Mouse (Mus musculus) liver, embryonic 14.5 days (tissue): ENCODE data around the gene Gap43. TPM values are rescaled to one million over a fixed set of nuclear protein-coding genes. Genes with fewer than 3 reads are reported as not detected.

Experiments
- ATAC-seq: fragments of 200-750 bp; cut with Nextera tagmentation; 2 replicates; pipeline ENCODE4 v1.8.0; 2017; ENCODE audit warnings: moderate number of reproducible peaks, mild to moderate bottlenecking, moderate library complexity; ENCODE audit not compliant: insufficient read depth
- DNase-seq, 3 experiments: peaks; one replicate each; pipeline ENCODE4 v3.0.0-alpha.2; 2012 to 2013; ENCODE audit warnings: low read depth in 3 of 3, low spot score in 3 of 3
- H3K27ac ChIP-seq: fragments of 300-500 bp; sonication (generic); 2 replicates; pipeline ENCODE4 v1.5.1; 2014; ENCODE audit warnings: moderate library complexity, mild to moderate bottlenecking, control low read depth, inconsistent platforms
- H3K27me3 ChIP-seq: fragments of 300-500 bp; sonication (generic); 2 replicates; pipeline ENCODE4 v1.6.1; 2014; ENCODE audit warnings: mild to moderate bottlenecking, low read length, moderate library complexity; ENCODE audit not compliant: control insufficient read depth, insufficient read depth
- H3K36me3 ChIP-seq: fragments of 300-500 bp; sonication (generic); replicated peaks from 2 replicates; pipeline ENCODE4 v1.6.1; 2014; ENCODE audit warnings: low read depth; ENCODE audit not compliant: control insufficient read depth, insufficient read depth
- H3K4me1 ChIP-seq, 2 experiments: fragments of 200-500 bp in 1 of 2; fragments of 300-500 bp in 1 of 2; sonication (generic) in 1 of 2; replicated peaks; 2 replicates each; pipeline ENCODE4 v1.6.1; 2012 to 2014; ENCODE audit warnings: antibody characterized with exemption in 1 of 2, inconsistent platforms in 1 of 2, low read length in 1 of 2; ENCODE audit not compliant: control insufficient read depth in 2 of 2, insufficient read depth in 2 of 2
- H3K4me2 ChIP-seq: fragments of 300-500 bp; sonication (generic); 2 replicates; pipeline ENCODE4 v1.6.1; 2014; ENCODE audit warnings: low read depth, mild to moderate bottlenecking, control low read depth, moderate library complexity
- H3K4me3 ChIP-seq, 2 experiments: fragments of 200-500 bp in 1 of 2; fragments of 300-500 bp in 1 of 2; sonication (generic) in 1 of 2; 2 replicates each; pipeline ENCODE4 v1.5.1; 2012 to 2014; ENCODE audit warnings: low read depth in 2 of 2, low read length in 2 of 2, mild to moderate bottlenecking in 2 of 2, control low read depth in 1 of 2, inconsistent platforms in 1 of 2, moderate library complexity in 1 of 2; ENCODE audit not compliant: insufficient read depth in 1 of 2
- H3K9ac ChIP-seq: fragments of 300-500 bp; sonication (generic); replicated peaks from 2 replicates; pipeline ENCODE4 v1.6.1; 2014; ENCODE audit warnings: mild to moderate bottlenecking, control low read depth, moderate library complexity
- H3K9me3 ChIP-seq: fragments of 300-500 bp; sonication (generic); 2 replicates; pipeline ENCODE4 v1.6.1; 2016; ENCODE audit warnings: low read length, mixed read lengths; ENCODE audit not compliant: control insufficient read depth
- CTCF ChIP-seq: IDR thresholded peaks from 2 replicates; pipeline ENCODE4 v1.5.1; 2016; ENCODE audit warnings: antibody characterized with exemption, low read depth, control low read depth
- EP300 ChIP-seq: IDR thresholded peaks from 2 replicates; pipeline ENCODE4 v1.6.1; 2016; ENCODE audit warnings: antibody characterized with exemption, low read depth
- WGBS: fragments of 180-500 bp; shearing (Covaris S2); extraction: QIAGEN DNeasy Blood & Tissue Kit; methylation state at CpG from one replicate; pipeline ENCODE4 v1.1.7; 2014; ENCODE audit not compliant: insufficient replicate concordance; 5-methylcytosine and 5-hydroxymethylcytosine counted together
- polyA plus RNA-seq, 2 experiments: library from polyadenylated mRNA; depleted of rRNA in 1 of 2; stranded (reverse) in 1 of 2; unstranded in 1 of 2; fragments of >200 nt; fragmentation: Nextera tagmentation in 1 of 2; extraction: Ambion mirVana in 1 of 2; gene quantifications; 2 replicates each; pipeline versions ENCODE4 v1.2.1 to v1.2.3; 2012 to 2014

Gene Gap43
- polyA plus RNA-seq, 2 experiments: 3.1 to 3.8 TPM

DNA sequence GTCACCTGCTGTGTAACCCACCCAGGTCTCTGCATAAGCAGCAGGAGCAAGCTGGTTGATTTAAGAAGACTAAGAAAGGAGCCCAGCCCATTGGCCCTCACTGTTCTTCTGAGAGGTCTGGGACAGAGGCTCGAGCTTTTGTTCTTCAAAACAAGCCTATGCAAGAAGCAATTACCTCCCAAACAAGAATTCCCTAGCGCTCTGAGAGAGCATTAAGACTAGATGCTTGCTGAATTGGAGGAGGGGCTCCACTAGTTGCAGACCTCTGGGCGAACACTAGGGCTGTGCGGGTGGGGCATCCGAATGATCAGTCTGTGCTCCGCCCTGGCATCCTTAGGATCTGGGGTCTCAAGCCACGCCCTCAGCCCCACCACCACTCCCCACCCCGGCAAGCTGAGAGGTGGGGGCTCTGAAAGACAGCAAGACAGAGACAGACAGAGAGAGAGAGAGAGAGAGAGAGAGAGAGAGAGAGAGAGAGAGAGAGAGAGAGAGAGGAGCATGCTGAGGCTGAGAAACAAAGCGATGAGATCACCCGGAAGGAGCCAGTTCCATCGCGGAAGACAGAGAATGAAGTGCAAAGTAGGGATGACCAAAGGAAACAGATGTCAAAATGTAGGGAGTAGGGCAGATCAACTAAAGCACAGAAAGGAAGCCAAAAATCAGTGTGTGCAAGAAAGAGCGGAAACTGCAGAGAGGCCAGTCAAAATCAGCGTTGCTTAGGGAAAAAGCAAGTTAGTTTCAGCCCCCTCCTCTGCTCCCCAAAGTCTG, 34.3 kb downstream of the Gap43 start:
- H3K4me2 ChIP-seq: no peak overlapping the region
- TF ChIP-seq CTCF: no peak
- no peak for TF ChIP-seq EP300
- no peak overlapping the region for H3K27ac ChIP-seq
- WGBS: 1% methylated on average over 14 of the region's 14 CpGs
- no peaks in the 10 kb centered on the region for H3K36me3 ChIP-seq
- ATAC-seq: peak; percentile 53
- H3K9ac ChIP-seq: no peak overlapping the region
- DNase-seq: no peak
- H3K4me1 ChIP-seq: no peaks in the 10 kb centered on the region
- no peak overlapping the region for H3K4me3 ChIP-seq
- no peaks in the 10 kb centered on the region for H3K27me3 ChIP-seq
- no peaks in the 10 kb centered on the region for H3K9me3 ChIP-seq

DNA sequence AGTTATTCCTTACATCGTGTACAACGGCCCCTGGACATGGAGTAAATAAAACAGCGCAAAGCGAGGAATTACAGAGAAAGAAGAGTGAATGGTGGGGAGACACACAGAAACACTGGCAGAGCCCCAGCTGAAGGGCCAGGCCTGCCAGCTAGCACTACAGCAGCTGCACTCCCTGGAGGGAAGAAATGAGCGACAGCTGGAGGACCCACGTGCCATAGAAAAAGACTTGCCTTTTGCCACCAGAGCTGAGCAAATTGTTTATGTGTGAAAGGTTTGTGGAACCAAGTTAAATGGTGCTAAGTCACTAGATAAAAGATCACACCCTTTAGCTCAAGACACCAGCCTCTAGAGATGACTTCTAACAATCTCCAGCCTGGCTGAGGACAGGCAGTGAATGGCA, 37.0 kb downstream of the Gap43 start:
- Histone ChIP-seq H3K9me3 (no peaks in the 10 kb centered on the region), H3K9ac (no peak overlapping the region), H3K27me3 (no peaks in the 10 kb centered on the region), H3K4me2 (no peak overlapping the region), H3K36me3 (no peaks in the 10 kb centered on the region), H3K4me1 (no peaks in the 10 kb centered on the region), H3K27ac (no peak overlapping the region), H3K4me3 (no peak overlapping the region)
- TF ChIP-seq CTCF: no peak
- no peak for TF ChIP-seq EP300
- DNase-seq (no peak), ATAC-seq (no peak)
- 70% methylated on average over 6 of the region's 6 CpGs for WGBS

DNA sequence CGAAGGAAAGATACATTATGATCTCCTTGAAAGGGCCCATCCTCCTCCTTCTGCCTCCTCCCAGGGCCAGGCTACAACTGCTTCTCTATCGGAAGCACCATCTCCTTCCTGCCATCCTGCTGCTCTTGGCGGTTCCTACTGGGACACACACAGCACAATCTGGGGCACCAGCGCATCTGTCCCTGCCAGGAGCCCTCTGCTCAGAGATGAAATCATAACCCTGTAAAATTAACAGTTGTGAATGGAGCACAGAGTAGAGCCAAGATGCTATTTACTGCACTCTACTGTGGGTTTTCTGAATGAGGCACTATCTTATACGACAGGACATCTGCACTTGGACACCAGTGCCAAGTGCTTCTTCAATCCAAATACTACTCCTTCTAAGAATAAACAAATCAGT, 46.0 kb downstream of the Gap43 start:
- no peak for TF ChIP-seq EP300
- TF ChIP-seq CTCF: no peak
- Histone ChIP-seq H3K27ac (no peak overlapping the region), H3K9me3 (no peaks in the 10 kb centered on the region), H3K36me3 (no peaks in the 10 kb centered on the region), H3K9ac (no peak overlapping the region), H3K4me2 (no peak overlapping the region), H3K4me3 (no peak overlapping the region), H3K4me1 (no peaks in the 10 kb centered on the region), H3K27me3 (no peaks in the 10 kb centered on the region)
- ATAC-seq (no peak), DNase-seq (no peak)
- WGBS: 73% methylated on average over 5 of the region's 5 CpGs

DNA sequence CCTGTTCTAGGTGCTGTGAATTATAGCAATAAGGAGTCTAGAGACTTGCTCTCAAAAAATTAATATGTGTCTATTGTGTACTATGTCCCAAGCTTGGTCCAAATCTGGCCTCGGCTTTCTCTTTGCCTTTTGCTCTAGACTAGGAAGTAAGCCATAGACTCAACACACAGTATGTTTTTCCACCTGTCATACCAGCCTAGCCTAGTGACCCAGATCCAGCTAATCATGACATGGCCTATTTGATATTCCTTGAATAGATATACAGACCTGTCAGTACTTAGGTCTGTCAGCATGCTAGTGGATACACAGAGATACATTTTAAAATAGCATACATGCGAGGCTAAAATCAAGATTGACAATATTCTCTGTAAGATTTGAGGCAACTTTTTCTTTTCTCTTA, 46.4 kb downstream of the Gap43 start:
- Histone ChIP-seq H3K27me3 (no peaks in the 10 kb centered on the region), H3K36me3 (no peaks in the 10 kb centered on the region), H3K4me2 (no peak overlapping the region), H3K4me3 (no peak overlapping the region), H3K9ac (no peak overlapping the region), H3K4me1 (no peaks in the 10 kb centered on the region), H3K27ac (no peak overlapping the region), H3K9me3 (no peaks in the 10 kb centered on the region)
- 54% methylated on average over 2 of the region's 2 CpGs for WGBS
- ATAC-seq: no peak
- no peak for DNase-seq
- no peak for TF ChIP-seq CTCF
- TF ChIP-seq EP300: no peak

DNA sequence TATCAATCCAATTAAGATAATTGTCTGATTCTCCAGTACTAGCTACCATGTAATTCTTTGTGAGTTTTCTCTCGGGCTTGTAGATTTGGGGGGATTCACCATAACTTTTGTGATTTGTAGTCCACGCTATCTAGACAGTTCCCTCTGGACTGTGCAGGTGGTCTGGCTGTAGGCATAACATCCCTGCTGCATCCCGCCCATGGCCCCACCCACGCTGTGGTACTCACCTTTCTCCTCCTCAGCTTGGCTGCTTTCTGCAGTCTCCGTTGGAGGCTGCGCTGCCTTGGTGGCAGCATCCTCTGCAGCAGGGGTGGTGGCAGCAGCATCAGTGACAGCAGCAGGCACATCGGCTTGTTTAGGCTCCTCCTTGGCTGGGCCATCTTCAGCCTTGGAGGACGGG, 48.9 kb downstream of the Gap43 start:
- Histone ChIP-seq H3K9ac (no peak overlapping the region), H3K9me3 (no peaks in the 10 kb centered on the region), H3K4me2 (no peak overlapping the region), H3K4me1 (no peaks in the 10 kb centered on the region), H3K27me3 (no peaks in the 10 kb centered on the region), H3K27ac (no peak overlapping the region), H3K4me3 (no peak overlapping the region), H3K36me3 (no peaks in the 10 kb centered on the region)
- ATAC-seq (no peak), DNase-seq (no peak)
- 71% methylated on average over 8 of the region's 8 CpGs for WGBS
- TF ChIP-seq CTCF: no peak
- TF ChIP-seq EP300: no peak
